Mouse (Mus musculus): ENCODE measurements at regions not wholly inside any gene's neighbourhood (a gene's known extent, or its start where the extent isn't known, plus 50 kb on each side); places are given as distances from the start of the nearest gene placed in this dataset.

- TF ChIP-seq CTCF (IDR thresholded peaks at IDR 0.05; ENCODE audit: low read depth) (no peak), EP300 (IDR thresholded peaks at IDR 0.05; ENCODE audit: low read depth) (no peak)
Observed at GRCm38 (mm10) chr7:144993566-144993965, 53.8 kb upstream of the Ccnd1 start.

Measured in liver, postnatal 0 days (tissue).